Mouse (Mus musculus) kidney, adult 2 months (tissue): ENCODE data around the gene Wbp1l.

Experiments
- CTCF ChIP-seq: fragments of 200-500 bp; conservative IDR thresholded peaks from 2 replicates; pipeline ENCODE4 v1.5.1; 2011; ENCODE audit warnings: low read depth, mild to moderate bottlenecking, control low read depth, low read length, moderate library complexity, mixed read lengths; ENCODE audit not compliant: insufficient read depth, insufficient read length
- POLR2A ChIP-seq: fragments of 200-500 bp; IDR thresholded peaks from one replicate; pipeline ENCODE4 v1.6.1; 2011; ENCODE audit warnings: low read depth, low read length, control low read depth

GRCm38 (mm10) chr19:46617361-46617760 is 18.5 kb downstream of the Wbp1l start:
- TF ChIP-seq CTCF (no peak), POLR2A (no peak)
